In the genomic region with DNA sequence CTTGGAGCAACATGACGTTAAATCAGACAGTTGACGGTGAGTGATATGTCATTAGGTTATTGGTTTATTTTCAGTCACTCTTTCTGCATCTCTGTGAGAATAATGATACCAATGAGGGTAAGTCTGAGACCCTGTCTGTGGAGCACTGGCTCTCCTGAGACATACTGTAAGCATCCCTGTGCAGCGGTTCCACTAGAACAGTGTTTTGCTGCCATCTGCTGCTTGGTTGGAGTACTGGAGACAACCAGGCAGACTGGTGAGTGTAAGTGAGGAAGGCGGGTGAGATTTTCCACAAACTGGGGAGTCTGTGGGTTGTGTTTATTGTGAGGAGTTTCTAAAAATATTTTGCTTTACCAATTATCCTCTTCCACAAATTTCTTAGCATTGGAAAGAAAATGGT, we compare ENCODE assay signal across 8 mouse cellular contexts.
DNase-seq lines count a peak whose midpoint lies in the region; ATAC-seq and TF ChIP-seq lines count a peak whose summit lies in the region.

No protein-coding gene starts in this region.

- no peak overlapping the region for H3K9ac ChIP-seq in heart, adult 2 months (ENCODE audit: low read depth, low read length)
- H3K9ac ChIP-seq in heart, embryonic 12.5 days: no peak overlapping the region

- no peak for TF ChIP-seq POLR2A in heart, adult 2 months (IDR thresholded peaks at IDR 0.05; ENCODE audit: insufficient read depth, low read depth, low read length)

- H3K9me3 ChIP-seq in heart, embryonic 12.5 days (replicated peaks): no peaks in the 10 kb centered on the region
- no peaks in the 10 kb centered on the region for H3K9me3 ChIP-seq in midbrain, embryonic 10.5 days (replicated peaks)

- WGBS in heart, adult 2 months: 35% methylated on average over 4 of the region's 4 CpGs
- WGBS in heart, embryonic 12.5 days: 41% methylated on average over 4 of the region's 4 CpGs
- 44% methylated on average over 4 of the region's 4 CpGs for WGBS in midbrain, embryonic 10.5 days

- intact Hi-C loops in heart, adult 2 months (cut with DNase I): loop anchor here (1.0 to 5.0 kb wide), 3 partner anchors 61 to 208 kb away; no protein-coding TSS in a partner anchor

- ATAC-seq in heart, embryonic 12.5 days (ENCODE audit: insufficient number of reproducible peaks, low FRiP score): no peak
- peak; percentile 48 for ATAC-seq in inflammation-experienced regulatory T-cells, adult 6 months

- H3K27ac ChIP-seq in heart, adult 2 months: no peak overlapping the region
- H3K27ac ChIP-seq in heart, embryonic 12.5 days (ENCODE audit: poor library complexity, severe bottlenecking): no peak overlapping the region
- no peak overlapping the region for H3K27ac ChIP-seq in midbrain, embryonic 10.5 days (replicated peaks)

- TF ChIP-seq CTCF in heart, adult 2 months (IDR thresholded peaks at IDR 0.05): peak; percentile 96

- H3K27me3 ChIP-seq in heart, adult 2 months (ENCODE audit: control insufficient read depth, insufficient read depth, low read length): no peaks in the 10 kb centered on the region
- 0 out of 2 replicates have a peak, but pooled peaks cover 2% of the 10 kb centered on the region for H3K27me3 ChIP-seq in heart, embryonic 12.5 days (replicated peaks)
- 0 out of 2 replicates have a peak, but pooled peaks cover 4% of the 10 kb centered on the region for H3K27me3 ChIP-seq in midbrain, embryonic 10.5 days (ENCODE audit: low read depth, poor library complexity, severe bottlenecking)

- no peaks in the 10 kb centered on the region for H3K4me1 ChIP-seq in heart, adult 2 months (ENCODE audit: control insufficient read depth, insufficient read depth, low read length)
- peaks cover 6% of the 10 kb centered on the region for H3K4me1 ChIP-seq in heart, embryonic 12.5 days (replicated peaks)
- H3K4me1 ChIP-seq in midbrain, embryonic 10.5 days: peaks cover 6% of the 10 kb centered on the region

- H3K36me3 ChIP-seq in heart, adult 2 months (ENCODE audit: control insufficient read depth, insufficient read depth, low read length): no peaks in the 10 kb centered on the region
- no peaks in the 10 kb centered on the region for H3K36me3 ChIP-seq in heart, embryonic 12.5 days
- H3K36me3 ChIP-seq in midbrain, embryonic 10.5 days: no peaks in the 10 kb centered on the region

- H3K79me2 ChIP-seq in heart, adult 2 months (replicated peaks; ENCODE audit: control insufficient read depth, insufficient read depth, low read length): no peaks in the 10 kb centered on the region

- TF ChIP-seq EP300 in heart, adult 2 months (IDR thresholded peaks at IDR 0.05; ENCODE audit: insufficient read depth, low read depth, low read length): peak; percentile 92

- peak; percentile 49 to 81 for DNase-seq in heart, adult 2 months
- DNase-seq in cerebellum, postnatal 10 days: peak; percentile 89 to 91
- peak; percentile 53 to 78 for DNase-seq in frontal cortex, postnatal 14 days (ENCODE audit: low spot score in 2 of 2)
- DNase-seq in left cerebral cortex, adult 8-10 months (ENCODE audit: low spot score in 2 of 2): peak; percentile 20 to 67
- peak; percentile 81 for DNase-seq in midbrain, embryonic 10.5 days (ENCODE audit: low spot score)
- peak; percentile 7 for DNase-seq in spleen, adult 12 weeks (ENCODE audit: low spot score)

- no peak overlapping the region for H3K4me3 ChIP-seq in heart, adult 2 months
- H3K4me3 ChIP-seq in heart, embryonic 12.5 days: no peak overlapping the region
- no peak overlapping the region for H3K4me3 ChIP-seq in midbrain, embryonic 10.5 days

- H3K4me2 ChIP-seq in heart, embryonic 12.5 days: no peak overlapping the region

Comparison
In these comparisons a context has a peak if more than half of its experiments do, and no peak if none do; other contexts are left out.
1. DNase-seq: peak in every context shown above with its lines; median percentile 90 in cerebellum, postnatal 10 days; 81 in midbrain, embryonic 10.5 days; 66 in frontal cortex, postnatal 14 days; 65 in heart, adult 2 months; 44 in left cerebral cortex, adult 8-10 months; 7 in spleen, adult 12 weeks.